Mouse (Mus musculus): ENCODE results near the gene Draxin.

DNA sequence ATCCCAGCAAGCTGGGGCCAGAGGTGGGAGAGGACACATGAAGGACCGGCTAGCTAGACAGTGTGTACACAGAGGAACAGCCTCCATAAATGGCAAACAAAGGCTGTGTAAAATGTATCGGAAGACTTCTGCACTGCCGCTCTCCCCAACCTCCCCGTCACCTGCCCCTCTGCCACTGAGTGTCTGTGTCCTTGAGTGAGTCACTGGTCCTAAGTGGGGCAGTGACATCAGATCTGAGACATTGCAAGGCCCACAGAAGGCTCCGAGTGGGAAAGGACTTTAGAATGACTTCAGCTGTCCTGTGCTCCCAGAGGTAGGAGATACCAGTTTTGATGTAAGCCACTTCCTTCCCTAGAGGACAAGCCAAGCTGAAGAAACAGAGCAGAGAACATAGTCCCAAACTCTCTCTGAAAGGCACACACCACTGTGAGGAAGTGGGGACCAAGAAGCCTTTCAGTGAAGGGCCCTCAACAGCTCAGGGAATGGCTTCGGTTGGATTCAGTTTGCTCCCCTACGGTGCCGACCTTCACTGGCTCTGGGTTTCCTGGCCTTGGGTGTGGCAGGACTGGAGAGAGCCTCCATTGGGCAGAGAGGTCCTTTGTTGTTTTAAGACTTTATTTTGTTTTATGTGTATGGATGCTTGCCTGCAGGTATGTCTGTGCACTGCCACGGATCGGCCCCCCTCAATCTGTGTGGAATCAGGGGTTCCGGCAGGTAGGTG, 37.8 kb downstream of the Draxin start:
- no peak for TF ChIP-seq GATA1 (IDR thresholded peaks at IDR 0.05; ENCODE audit: low read length)
- TF ChIP-seq TAL1 (IDR thresholded peaks at IDR 0.05; ENCODE audit: low read length): no peak
